Mouse (Mus musculus) kidney, adult 2 months (tissue): Measurements from ENCODE around the gene Rnf5.

Experiments used
- CTCF ChIP-seq: fragments of 200-500 bp; conservative IDR thresholded peaks from 2 replicates; pipeline ENCODE4 v1.5.1; 2011; ENCODE audit warnings: low read depth, mild to moderate bottlenecking, control low read depth, low read length, moderate library complexity, mixed read lengths; ENCODE audit not compliant: insufficient read depth, insufficient read length
- POLR2A ChIP-seq: fragments of 200-500 bp; IDR thresholded peaks from one replicate; pipeline ENCODE4 v1.6.1; 2011; ENCODE audit warnings: low read depth, low read length, control low read depth

DNA sequence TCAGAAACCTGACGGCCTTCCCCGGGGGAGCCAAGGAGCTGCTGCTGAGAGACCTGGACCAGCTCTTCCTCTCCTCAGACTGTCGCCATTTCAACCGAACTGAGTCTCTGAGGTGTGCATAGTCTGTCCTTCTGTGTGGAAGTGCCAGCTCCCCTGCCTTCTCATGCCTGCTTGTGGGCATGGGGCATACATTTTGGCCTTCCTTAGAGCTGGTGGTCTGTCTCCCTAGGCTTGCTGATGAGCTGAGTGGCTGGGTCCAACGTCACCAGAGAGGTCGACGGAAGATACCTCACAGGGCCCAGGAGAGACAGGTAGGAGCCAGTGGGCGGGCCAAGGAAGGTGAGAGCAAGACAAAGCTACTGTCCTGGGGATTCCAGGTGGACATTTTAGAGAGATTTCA, 49.5 kb upstream of the Rnf5 start:
- TF ChIP-seq POLR2A: no peak
- no peak for TF ChIP-seq CTCF
